Mouse (Mus musculus): ENCODE results near the gene Enthd1.

DNA sequence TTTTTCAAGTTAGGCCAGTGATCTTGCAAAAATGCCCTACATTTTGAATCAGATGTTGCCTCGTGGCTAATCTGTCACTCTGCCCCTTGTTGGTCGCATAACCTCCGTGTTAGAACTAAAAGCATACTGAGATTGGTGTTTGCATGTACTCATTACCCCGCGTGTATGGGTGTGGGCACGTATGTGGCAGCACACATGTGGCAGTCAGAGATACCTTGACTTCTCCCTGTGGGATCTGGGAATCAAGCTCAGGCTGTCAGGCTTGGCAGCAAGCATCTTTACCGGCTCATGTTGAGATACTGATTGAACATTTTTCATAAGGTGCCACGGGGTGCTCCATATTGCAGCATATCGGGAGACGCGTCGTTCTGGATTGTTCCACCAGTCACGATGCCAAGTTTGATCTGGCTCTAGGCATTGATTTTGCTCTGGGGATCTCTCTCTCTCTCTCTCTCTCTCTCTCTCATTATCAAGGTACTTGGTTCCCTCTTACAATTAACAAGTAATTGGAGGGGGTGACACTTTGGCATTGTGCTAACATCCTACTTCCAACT, 10.9 kb upstream of the Enthd1 start:
- no peak for TF ChIP-seq POLR2A (IDR thresholded peaks at IDR 0.05; ENCODE audit: low read depth, low read length)
- TF ChIP-seq E2F4 (IDR thresholded peaks at IDR 0.05; ENCODE audit: insufficient replicate concordance, low read depth, low read length), result no peak
- no peak for TF ChIP-seq RCOR1 (conservative IDR thresholded peaks at IDR 0.05; ENCODE audit: low read depth, low read length)
- TF ChIP-seq TCF12 (IDR thresholded peaks at IDR 0.05; ENCODE audit: low read depth, low read length), result no peak
- no peak for TF ChIP-seq CTCF (conservative IDR thresholded peaks at IDR 0.05 in 1 of 2, IDR thresholded peaks at IDR 0.05 in 1 of 2; ENCODE audit: low read depth in 2 of 2, low read length in 2 of 2)
- TF ChIP-seq MAFK (IDR thresholded peaks at IDR 0.05; ENCODE audit: insufficient replicate concordance, low read length), result no peak

All from CH12.LX (cell line).